Mouse (Mus musculus) lung, embryonic 14.5 days (tissue): ENCODE measurements around the gene Ankrd65. TPM values are rescaled to one million over a fixed set of nuclear protein-coding genes. Genes with fewer than 3 reads are reported as not detected.
"Not testable (repeated sequence)": the region's sequence is repeated elsewhere in the genome, so short reads cannot be mapped to it uniquely, and the experiment has no call there.

Experiments used
- ATAC-seq: fragments of 200-750 bp; cut with Nextera tagmentation; 2 replicates; pipeline ENCODE4 v1.8.0; 2017; ENCODE audit warnings: mild to moderate bottlenecking, moderate TSS enrichment, moderate library complexity; ENCODE audit not compliant: insufficient read depth
- DNase-seq: peaks from one replicate; pipeline ENCODE4 v3.0.0-alpha.2; 2015
- H3K27ac ChIP-seq: fragments of 300-500 bp; sonication (generic); 2 replicates; pipeline ENCODE4 v1.5.1; 2014; ENCODE audit warnings: low read depth, mild to moderate bottlenecking, moderate library complexity
- H3K27me3 ChIP-seq: fragments of 300-500 bp; sonication (generic); 2 replicates; pipeline ENCODE4 v1.6.1; 2014; ENCODE audit warnings: low read length, control low read depth; ENCODE audit not compliant: insufficient read depth
- H3K36me3 ChIP-seq: fragments of 300-500 bp; sonication (generic); 2 replicates; pipeline ENCODE4 v1.6.1; 2014; ENCODE audit warnings: control low read depth; ENCODE audit not compliant: insufficient read depth
- H3K4me1 ChIP-seq: fragments of 300-500 bp; sonication (generic); 2 replicates; pipeline ENCODE4 v1.6.1; 2014; ENCODE audit warnings: antibody characterized with exemption, control low read depth; ENCODE audit not compliant: insufficient read depth
- H3K4me2 ChIP-seq: fragments of 300-500 bp; sonication (generic); 2 replicates; pipeline ENCODE4 v1.6.1; 2014; ENCODE audit warnings: mild to moderate bottlenecking
- H3K4me3 ChIP-seq: fragments of 300-500 bp; sonication (generic); 2 replicates; pipeline ENCODE4 v1.5.1; 2014; ENCODE audit warnings: low read depth, low read length
- H3K9ac ChIP-seq: fragments of 300-500 bp; sonication (generic); 2 replicates; pipeline ENCODE4 v1.6.1; 2014
- H3K9me3 ChIP-seq: fragments of 300-500 bp; sonication (generic); 2 replicates; pipeline ENCODE4 v1.6.1; 2016; ENCODE audit warnings: low read depth, low read length, control low read depth
- CTCF ChIP-seq: IDR thresholded peaks from 2 replicates; pipeline ENCODE4 v1.5.1; 2016; ENCODE audit warnings: antibody characterized with exemption, low read depth
- WGBS: fragments of 180-500 bp; shearing (Covaris S2); extraction: QIAGEN DNeasy Blood & Tissue Kit; methylation state at CpG from one replicate; pipeline ENCODE4 v1.1.7; 2014; 5-methylcytosine and 5-hydroxymethylcytosine counted together
- polyA plus RNA-seq: library from polyadenylated mRNA; unstranded; fragments of >200 nt; fragmentation: Nextera tagmentation; extraction: Ambion mirVana; gene quantifications from 2 replicates; pipeline ENCODE4 v1.2.1, GENCODE M21; 2014

The Ankrd65 gene
- polyA plus RNA-seq, 1 experiment from 2014 or later: not detected

GRCm38 (mm10) chr4:155784081-155784701, 6.0 kb upstream of the Ankrd65 start:
- WGBS: under 1% methylated on average over 52 of the region's 52 CpGs
- ATAC-seq (peak; percentile 88), DNase-seq (peak; percentile 92)
- Histone ChIP-seq H3K4me1 (0 out of 2 replicates have a peak, but pooled peaks cover 6% of the 10 kb centered on the region), H3K9me3 (no peaks in the 10 kb centered on the region), H3K36me3 (no peaks in the 10 kb centered on the region), H3K4me2 (peak overlapping the region; percentile 81), H3K9ac (peak overlapping the region; percentile 82), H3K27ac (peak overlapping the region; percentile 70), H3K4me3 (peak overlapping the region; percentile 60), H3K27me3 (no peaks in the 10 kb centered on the region)
- TF ChIP-seq CTCF: peak; percentile 77

- Histone ChIP-seq H3K36me3 (no peaks in the 10 kb centered on the region), H3K27me3 (no peaks in the 10 kb centered on the region), H3K9ac (no peak overlapping the region), H3K4me3 (no peak overlapping the region), H3K27ac (no peak overlapping the region), H3K4me2 (no peak overlapping the region), H3K4me1 (0 out of 2 replicates have a peak, but pooled peaks cover 6% of the 10 kb centered on the region), H3K9me3 (no peaks in the 10 kb centered on the region)
- 76% methylated on average over 10 of the region's 10 CpGs for WGBS
- ATAC-seq (no peak), DNase-seq (no peak)
- no peak for TF ChIP-seq CTCF
Measured at GRCm38 (mm10) chr4:155785246-155785645, 5.0 kb upstream of the Ankrd65 start.

- Histone ChIP-seq H3K36me3 (no peaks in the 10 kb centered on the region), H3K27me3 (no peaks in the 10 kb centered on the region), H3K27ac (no peak within 1 kb of the TSS), H3K4me1 (0 out of 2 replicates have a peak, but pooled peaks cover 6% of the 10 kb centered on the region), H3K4me2 (peak within 1 kb of the TSS; percentile 81), H3K9me3 (no peaks in the 10 kb centered on the region), H3K4me3 (peak within 1 kb of the TSS; percentile 60; the same call in 1 of the 2 replicates), H3K9ac (peak within 1 kb of the TSS; percentile 82; the same call in 1 of the 2 replicates)
- ATAC-seq: no peak
- peak; percentile 23; the same call in 1 of the 2 replicates for TF ChIP-seq CTCF
- WGBS: 61% methylated on average over 5 of the region's 5 CpGs
- DNase-seq: no peak
Measured at GRCm38 (mm10) chr4:155785819-155786218, 4.4 kb upstream of the Ankrd65 start, which contains the start of gene Tmem88b. Tmem88b (minus strand) TSS chr4:155785874.

- Histone ChIP-seq H3K9ac (no peak overlapping the region), H3K4me3 (no peak overlapping the region), H3K4me2 (no peak overlapping the region), H3K27me3 (no peaks in the 10 kb centered on the region; the same call in 1 of the 2 replicates), H3K9me3 (no peaks in the 10 kb centered on the region), H3K4me1 (0 out of 2 replicates have a peak, but pooled peaks cover 3% of the 10 kb centered on the region), H3K27ac (no peak overlapping the region), H3K36me3 (no peaks in the 10 kb centered on the region)
- WGBS: 63% methylated on average over 3 of the region's 3 CpGs
- DNase-seq: no peak
- ATAC-seq: no peak
- TF ChIP-seq CTCF: no peak
Measured at GRCm38 (mm10) chr4:155788300-155788699, 1.9 kb upstream of the Ankrd65 start.

GRCm38 (mm10) chr4:155788833-155789232, 1.4 kb upstream of the Ankrd65 start:
- H3K27me3 ChIP-seq, H3K4me3 ChIP-seq, H3K9me3 ChIP-seq, H3K4me1 ChIP-seq, DNase-seq, H3K9ac ChIP-seq, H3K36me3 ChIP-seq, H3K4me2 ChIP-seq, H3K27ac ChIP-seq, ATAC-seq: not testable (repeated sequence)
- WGBS: 69% methylated on average over 4 of the region's 4 CpGs

- H3K4me3 ChIP-seq: no peak overlapping the region
- H3K36me3 ChIP-seq: no peaks in the 10 kb centered on the region
- no peaks in the 10 kb centered on the region for H3K4me1 ChIP-seq
- H3K27ac ChIP-seq: no peak overlapping the region
- ATAC-seq (no peak), DNase-seq (no peak)
- no peaks in the 10 kb centered on the region for H3K9me3 ChIP-seq
- H3K4me2 ChIP-seq: no peak overlapping the region
- 51% methylated on average over 3 of the region's 3 CpGs for WGBS
- TF ChIP-seq CTCF: no peak
- H3K9ac ChIP-seq: 0 out of 2 replicates have a peak overlapping the region, but pooled peaks have one; percentile 6
- no peaks in the 10 kb centered on the region; the same call in 1 of the 2 replicates for H3K27me3 ChIP-seq
Measured at GRCm38 (mm10) chr4:155790650-155791161, 467 bp downstream of the Ankrd65 start.

- no peak overlapping the region for H3K27ac ChIP-seq
- DNase-seq (no peak), ATAC-seq (no peak)
- WGBS: 70% methylated on average over 24 of the region's 24 CpGs
- no peak for TF ChIP-seq CTCF
- no peak overlapping the region for H3K9ac ChIP-seq
- H3K9me3 ChIP-seq: no peaks in the 10 kb centered on the region
- H3K4me1 ChIP-seq: no peaks in the 10 kb centered on the region
- H3K36me3 ChIP-seq: no peaks in the 10 kb centered on the region
- H3K4me3 ChIP-seq: no peak overlapping the region
- H3K4me2 ChIP-seq: no peak overlapping the region
- no peaks in the 10 kb centered on the region; the same call in 1 of the 2 replicates for H3K27me3 ChIP-seq
Measured at GRCm38 (mm10) chr4:155791240-155791933, 1.1 kb downstream of the Ankrd65 start.
